Mouse (Mus musculus) heart, postnatal 0 days (tissue): ENCODE results near the gene Slc35e2.

ENCODE experiments used
- CTCF ChIP-seq: IDR thresholded peaks from 2 replicates; pipeline ENCODE4 v1.5.1; 2016; ENCODE audit warnings: antibody characterized with exemption, control low read depth, low read depth
- EP300 ChIP-seq: IDR thresholded peaks from 2 replicates; pipeline ENCODE4 v1.6.1; 2016; ENCODE audit warnings: antibody characterized with exemption, low read depth

- no peak for TF ChIP-seq CTCF
- no peak for TF ChIP-seq EP300
These were observed 32.4 kb upstream of the Slc35e2 start for GRCm38 (mm10) chr4:155568632-155569370.
